Mouse (Mus musculus) limb, embryonic 10.5 days (tissue): ENCODE measurements around the gene Rarres2. TPM values are rescaled to one million over a fixed set of nuclear protein-coding genes. Genes with fewer than 3 reads are reported as not detected.
"Not testable (repeated sequence)": the region's sequence is repeated elsewhere in the genome, so short reads cannot be mapped to it uniquely, and the experiment has no call there.

Source experiments
- DNase-seq: peaks from one replicate; pipeline ENCODE4 v3.0.0-alpha.2; 2017; ENCODE audit warnings: low spot score
- H3K27ac ChIP-seq: fragments of 300-500 bp; sonication (generic); 2 replicates; pipeline ENCODE4 v1.5.1; 2016; ENCODE audit warnings: mild to moderate bottlenecking
- H3K27me3 ChIP-seq: fragments of 300-500 bp; sonication (generic); 2 replicates; pipeline ENCODE4 v1.6.1; 2016; ENCODE audit warnings: low read depth, mild to moderate bottlenecking; ENCODE audit not compliant: poor library complexity, severe bottlenecking
- H3K36me3 ChIP-seq: fragments of 300-500 bp; sonication (generic); 2 replicates; pipeline ENCODE4 v1.6.1; 2016; ENCODE audit warnings: mild to moderate bottlenecking, moderate library complexity
- H3K4me1 ChIP-seq: fragments of 300-500 bp; sonication (generic); 2 replicates; pipeline ENCODE4 v1.6.1; 2016
- H3K4me3 ChIP-seq: fragments of 300-500 bp; sonication (generic); 2 replicates; pipeline ENCODE4 v1.5.1; 2016; ENCODE audit warnings: mild to moderate bottlenecking, moderate library complexity
- H3K9me3 ChIP-seq: fragments of 300-500 bp; sonication (generic); replicated peaks from 2 replicates; pipeline ENCODE4 v1.6.1; 2016; ENCODE audit warnings: mild to moderate bottlenecking
- WGBS: fragments of 180-500 bp; shearing (Covaris S2); methylation state at CpG from one replicate; pipeline ENCODE4 v1.1.7; 2016; 5-methylcytosine and 5-hydroxymethylcytosine counted together
- polyA plus RNA-seq: library from polyadenylated mRNA; unstranded; fragments of >200 nt; fragmentation: Nextera tagmentation; extraction: Ambion mirVana; gene quantifications from 2 replicates; pipeline ENCODE4 v1.2.1, GENCODE M21; 2016

Gene Rarres2
- polyA plus RNA-seq, 1 experiment from 2014 or later = 6.1 TPM

- no peak for DNase-seq
- 0 out of 2 replicates have a peak overlapping the region, but pooled peaks have one; percentile 1 for H3K27ac ChIP-seq
- no peaks in the 10 kb centered on the region for H3K9me3 ChIP-seq
- WGBS = 88% methylated on average over 2 of the region's 2 CpGs
- H3K27me3 ChIP-seq = no peaks in the 10 kb centered on the region
- no peak overlapping the region for H3K4me3 ChIP-seq
- H3K36me3 ChIP-seq = peaks cover 61% of the 10 kb centered on the region
- H3K4me1 ChIP-seq = peaks cover 12% of the 10 kb centered on the region; the same call in 1 of the 2 replicates
Measured at GRCm38 (mm10) chr6:48530862-48531261, 41.7 kb downstream of the Rarres2 start.

- peaks cover 12% of the 10 kb centered on the region; the same call in 1 of the 2 replicates for H3K4me1 ChIP-seq
- H3K4me3 ChIP-seq = no peak overlapping the region
- peaks cover 70% of the 10 kb centered on the region for H3K36me3 ChIP-seq
- no peaks in the 10 kb centered on the region for H3K27me3 ChIP-seq
- no peaks in the 10 kb centered on the region for H3K9me3 ChIP-seq
- H3K27ac ChIP-seq = peak overlapping the region; percentile 1; the same call in 1 of the 2 replicates
- DNase-seq = no peak
- 92% methylated on average over 16 of the region's 16 CpGs for WGBS
Measured at GRCm38 (mm10) chr6:48529871-48530440, 42.6 kb downstream of the Rarres2 start.

GRCm38 (mm10) chr6:48529261-48529660 is 43.3 kb downstream of the Rarres2 start:
- Histone ChIP-seq H3K36me3 (peaks cover 71% of the 10 kb centered on the region), H3K27me3 (no peaks in the 10 kb centered on the region), H3K4me1 (peaks cover 12% of the 10 kb centered on the region; the same call in 1 of the 2 replicates), H3K9me3 (no peaks in the 10 kb centered on the region), H3K4me3 (no peak overlapping the region), H3K27ac (no peak overlapping the region; the same call in 1 of the 2 replicates)
- WGBS = 79% methylated on average over 14 of the region's 14 CpGs
- DNase-seq = no peak

GRCm38 (mm10) chr6:48527901-48528300 is 44.7 kb downstream of the Rarres2 start:
- DNase-seq = no peak
- Histone ChIP-seq H3K36me3 (peaks cover 71% of the 10 kb centered on the region), H3K9me3 (no peaks in the 10 kb centered on the region), H3K27ac (no peak overlapping the region), H3K4me3 (no peak overlapping the region), H3K4me1 (peaks cover 12% of the 10 kb centered on the region; the same call in 1 of the 2 replicates), H3K27me3 (no peaks in the 10 kb centered on the region)
- 93% methylated on average over 9 of the region's 9 CpGs for WGBS

- not testable (repeated sequence) for DNase-seq, H3K27ac ChIP-seq, H3K4me3 ChIP-seq, H3K9me3 ChIP-seq, H3K27me3 ChIP-seq, H3K4me1 ChIP-seq
- peaks cover 49% of the 10 kb centered on the region for H3K36me3 ChIP-seq
- 95% methylated on average over 16 of the region's 16 CpGs for WGBS
Measured at GRCm38 (mm10) chr6:48524882-48525281, 47.7 kb downstream of the Rarres2 start.

Other genes with a start within 250 kb of the Rarres2 start
- 28.3 and 33.4 TPM in 2 replicates for gene Krba1, start 177.2 kb downstream of the Rarres2 start, polyA plus RNA-seq
- gene Zfp467, start 127.0 kb downstream of the Rarres2 start, polyA plus RNA-seq = 11.0 and 19.6 TPM in 2 replicates
- gene Sspo, start 124.6 kb downstream of the Rarres2 start, polyA plus RNA-seq = 0.20 and 0.45 TPM in 2 replicates
- 4.6 and 4.8 TPM in 2 replicates for gene Atp6v0e2, start 35.2 kb downstream of the Rarres2 start, polyA plus RNA-seq
- gene Lrrc61, start 18.0 kb downstream of the Rarres2 start, polyA plus RNA-seq = 13.1 and 17.2 TPM in 2 replicates
- not detected in 2 replicates for gene Gm45021, start 16.8 kb upstream of the Rarres2 start, polyA plus RNA-seq
- gene Repin1, start 21.1 kb upstream of the Rarres2 start, polyA plus RNA-seq = 53.1 and 57.3 TPM in 2 replicates
- not detected in 2 replicates for gene Gm44965, start 21.2 kb upstream of the Rarres2 start, polyA plus RNA-seq
- gene Zfp775, start 29.3 kb upstream of the Rarres2 start, polyA plus RNA-seq = 7.7 and 10.6 TPM in 2 replicates
- 1.1 and 1.3 TPM in 2 replicates for gene AI854703, start 54.0 kb upstream of the Rarres2 start, polyA plus RNA-seq
- 0.35 TPM in 2 replicates for gene Gimap8, start 74.4 kb upstream of the Rarres2 start, polyA plus RNA-seq
- 3.9 and 4.1 TPM in 2 replicates for gene Gimap9, start 103.3 kb upstream of the Rarres2 start, polyA plus RNA-seq
- 9.6 and 10.1 TPM in 2 replicates for gene Gimap4, start 111.8 kb upstream of the Rarres2 start, polyA plus RNA-seq
- 15.7 and 17.2 TPM in 2 replicates for gene Gimap6, start 135.4 kb upstream of the Rarres2 start, polyA plus RNA-seq
- 0.83 and 1.3 TPM in 2 replicates for gene Gm28053, start 145.8 kb upstream of the Rarres2 start, polyA plus RNA-seq
- not detected in 2 replicates for gene Gimap7, start 145.8 kb upstream of the Rarres2 start, polyA plus RNA-seq
- gene Gimap1, start 166.3 kb upstream of the Rarres2 start, polyA plus RNA-seq = 7.9 and 8.5 TPM in 2 replicates
- gene Gimap5, start 173.4 kb upstream of the Rarres2 start, polyA plus RNA-seq = 1.3 and 1.4 TPM in 2 replicates
- gene Gimap3, start 198.1 kb upstream of the Rarres2 start, polyA plus RNA-seq = not detected in 2 replicates